Mouse (Mus musculus) MEL (cell line): ENCODE measurements around the gene Cdiptos. TPM values are rescaled to one million over a fixed set of nuclear protein-coding genes. Genes with fewer than 3 reads are reported as not detected.

ENCODE experiments used
- DNase-seq: peaks from one replicate; pipeline ENCODE4 v3.0.0; 2011; ENCODE audit warnings: low read depth, low spot score
- H3K27ac ChIP-seq: 2 replicates; pipeline ENCODE4 v1.5.1; 2012; ENCODE audit warnings: low read depth, mild to moderate bottlenecking, control low read depth, low read length, moderate library complexity; ENCODE audit not compliant: control insufficient read depth
- H3K27me3 ChIP-seq, 2 experiments: fragments of 150-350 bp in 1 of 2; sonication (generic) in 1 of 2; 2 replicates each; pipeline ENCODE4 v1.6.1; 2012; ENCODE audit warnings: low read length in 2 of 2, mild to moderate bottlenecking in 2 of 2, improper control_type of control experiment in 1 of 2, moderate library complexity in 1 of 2; ENCODE audit not compliant: insufficient read depth in 2 of 2, control insufficient read depth in 1 of 2
- H3K36me3 ChIP-seq, 2 experiments: 2 replicates each; pipeline ENCODE4 v1.6.1; 2012 to 2014; ENCODE audit warnings: low read length in 2 of 2, improper control_type of control experiment in 1 of 2, inconsistent platforms in 1 of 2, mild to moderate bottlenecking in 1 of 2; ENCODE audit not compliant: insufficient read depth in 2 of 2, control insufficient read depth in 1 of 2
- H3K4me1 ChIP-seq, 2 experiments: fragments of 150-350 bp in 1 of 2; sonication (generic) in 1 of 2; 2 replicates each; pipeline ENCODE4 v1.6.1; 2012; ENCODE audit warnings: low read length in 2 of 2, improper control_type of control experiment in 1 of 2, mild to moderate bottlenecking in 1 of 2; ENCODE audit not compliant: insufficient read depth in 2 of 2, control insufficient read depth in 1 of 2
- H3K4me3 ChIP-seq, 2 experiments: fragments of 150-350 bp in 1 of 2; sonication (generic) in 1 of 2; 2 replicates each; pipeline ENCODE4 v1.5.1; 2012; ENCODE audit warnings: low read depth in 2 of 2, low read length in 2 of 2, mild to moderate bottlenecking in 2 of 2, moderate library complexity in 2 of 2, control low read depth in 1 of 2, improper control_type of control experiment in 1 of 2; ENCODE audit not compliant: control insufficient read depth in 1 of 2, insufficient read depth in 1 of 2
- H3K79me2 ChIP-seq: 2 replicates; pipeline ENCODE4 v1.6.1; 2012; ENCODE audit warnings: mild to moderate bottlenecking, low read length, moderate library complexity; ENCODE audit not compliant: control insufficient read depth, poor library complexity, insufficient read depth
- H3K9ac ChIP-seq: 2 replicates; pipeline ENCODE4 v1.6.1; 2012; ENCODE audit warnings: low read depth, mild to moderate bottlenecking, control low read depth, low read length, moderate library complexity; ENCODE audit not compliant: control insufficient read depth, poor library complexity, severe bottlenecking
- H3K9me3 ChIP-seq: fragments of 150-350 bp; sonication (generic); replicated peaks from 2 replicates; pipeline ENCODE4 v1.6.1; 2012; ENCODE audit warnings: mild to moderate bottlenecking, low read length, improper control_type of control experiment, moderate library complexity; ENCODE audit not compliant: insufficient read depth
- E2F4 ChIP-seq: IDR thresholded peaks from 2 replicates; pipeline ENCODE4 v1.6.1; 2011; ENCODE audit warnings: low read depth, low read length, improper control_type of control experiment, borderline replicate concordance
- EP300 ChIP-seq, 2 experiments: IDR thresholded peaks; 2 replicates each; pipeline ENCODE4 v1.6.1; 2011; ENCODE audit warnings: improper control_type of control experiment in 2 of 2, low read length in 2 of 2, low read depth in 1 of 2, mild to moderate bottlenecking in 1 of 2
- KAT2A ChIP-seq: conservative IDR thresholded peaks from 2 replicates; pipeline ENCODE4 v1.6.1; 2012; ENCODE audit warnings: low read depth, low read length, improper control_type of control experiment, inconsistent platforms
- MEF2A ChIP-seq: IDR thresholded peaks from 2 replicates; pipeline ENCODE4 v1.6.1; 2014; ENCODE audit warnings: low read depth, mild to moderate bottlenecking, inconsistent platforms, low read length, improper control_type of control experiment; ENCODE audit not compliant: poor library complexity, insufficient replicate concordance, severe bottlenecking; ENCODE audit errors: extremely low read depth
- NELFE ChIP-seq: IDR thresholded peaks from 2 replicates; pipeline ENCODE4 v1.6.1; 2011; ENCODE audit warnings: low read depth, low read length, improper control_type of control experiment
- POLR2A ChIP-seq, 2 experiments: IDR thresholded peaks; 2 replicates each; pipeline ENCODE4 v1.6.1; 2011 to 2012; ENCODE audit warnings: low read length in 2 of 2, mild to moderate bottlenecking in 2 of 2, control low read depth in 1 of 2, improper control_type of control experiment in 1 of 2, low read depth in 1 of 2, moderate library complexity in 1 of 2; ENCODE audit not compliant: control insufficient read depth in 1 of 2, insufficient read depth in 1 of 2, poor library complexity in 1 of 2
- POLR2AphosphoS5 ChIP-seq: IDR thresholded peaks from 2 replicates; pipeline ENCODE4 v1.6.1; 2012; ENCODE audit warnings: low read depth, borderline replicate concordance, mild to moderate bottlenecking, inconsistent platforms, low read length, moderate library complexity, mixed read lengths
- SMC3 ChIP-seq: IDR thresholded peaks from 2 replicates; pipeline ENCODE4 v1.6.1; 2011; ENCODE audit warnings: low read depth, low read length, improper control_type of control experiment
- TAL1 ChIP-seq: IDR thresholded peaks from 2 replicates; pipeline ENCODE4 v1.6.1; 2012; ENCODE audit warnings: mild to moderate bottlenecking, inconsistent platforms, low read length, moderate library complexity, mixed read lengths
- TCF12 ChIP-seq: IDR thresholded peaks from 2 replicates; pipeline ENCODE4 v1.6.1; 2014; ENCODE audit warnings: low read depth, mild to moderate bottlenecking, inconsistent platforms, low read length, improper control_type of control experiment, moderate library complexity
- UBTF ChIP-seq: IDR thresholded peaks from 2 replicates; pipeline ENCODE4 v1.6.1; 2012; ENCODE audit warnings: low read depth, mild to moderate bottlenecking, inconsistent platforms, low read length, improper control_type of control experiment, moderate library complexity, borderline replicate concordance; ENCODE audit not compliant: insufficient read depth
- ZC3H11A ChIP-seq: IDR thresholded peaks from 2 replicates; pipeline ENCODE4 v1.6.1; 2012; ENCODE audit warnings: low read depth, mild to moderate bottlenecking, inconsistent platforms, low read length, improper control_type of control experiment
- ZKSCAN1 ChIP-seq: IDR thresholded peaks from 2 replicates; pipeline ENCODE4 v1.6.1; 2012; ENCODE audit warnings: low read depth, mild to moderate bottlenecking, inconsistent platforms, low read length, improper control_type of control experiment, moderate library complexity
- ZMIZ1 ChIP-seq: IDR thresholded peaks from 2 replicates; pipeline ENCODE4 v1.6.1; 2012; ENCODE audit warnings: low read depth, mild to moderate bottlenecking, inconsistent platforms, low read length, improper control_type of control experiment, moderate library complexity
- ZNF384 ChIP-seq: IDR thresholded peaks from 2 replicates; pipeline ENCODE4 v1.6.1; 2012; ENCODE audit warnings: low read depth, mild to moderate bottlenecking, inconsistent platforms, low read length, improper control_type of control experiment
- polyA plus RNA-seq, 2 experiments: library from polyadenylated mRNA; stranded (reverse) in 1 of 2; unstranded in 1 of 2; fragments of >175 nt in 1 of 2; fragments of >200 nt in 1 of 2; gene quantifications; 2 replicates each; pipeline versions ENCODE4 v1.2.1 to v1.2.4; 2012; ENCODE audit warnings: low replicate concordance in 2 of 2, low read depth in 1 of 2; ENCODE audit not compliant: insufficient read length in 2 of 2, insufficient read depth in 1 of 2, missing spikeins in 1 of 2
- total RNA-seq: library from RNA; depleted of rRNA; stranded (reverse); fragments of 300-350 nt; gene quantifications from 2 replicates; pipeline ENCODE4 v1.2.3, GENCODE M21; 2012

The Cdiptos gene
- total and polyA plus RNA-seq, 3 experiments: 0.35 to 1.8 TPM; not detected in 1

DNA sequence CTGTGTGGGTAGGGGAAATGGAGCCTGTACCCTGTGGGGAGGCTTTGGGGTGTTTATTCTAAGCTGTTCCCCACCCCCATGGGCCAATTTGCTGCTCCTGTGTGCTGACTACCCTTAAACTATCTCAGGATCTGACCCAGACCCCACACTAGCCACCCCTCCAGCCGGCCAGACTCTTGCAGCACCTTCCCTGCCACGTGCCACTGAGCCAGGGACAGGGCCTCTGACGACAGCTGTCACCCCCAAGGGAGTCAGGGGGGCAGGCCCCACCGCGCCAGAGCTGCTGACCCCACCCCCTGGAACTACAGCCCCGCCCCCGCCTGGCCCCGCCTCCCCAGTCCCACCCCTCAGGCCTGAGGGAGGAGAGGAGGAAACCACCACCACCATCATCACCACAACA, 23.3 kb downstream of the Cdiptos start:
- Histone ChIP-seq H3K36me3 (no peaks in the 10 kb centered on the region), H3K27me3 (no peaks in the 10 kb centered on the region), H3K79me2 (no peaks in the 10 kb centered on the region), H3K9me3 (no peaks in the 10 kb centered on the region), H3K9ac (no peak overlapping the region), H3K27ac (no peak overlapping the region), H3K4me3 (no peak overlapping the region), H3K4me1 (peaks cover 0 to 9% of the 10 kb centered on the region in 2 experiments; a peak in 2 of 4 replicates)
- TF ChIP-seq ZNF384 (no peak), ZKSCAN1 (no peak), TCF12 (no peak), POLR2A (IDR thresholded peaks at IDR 0.05; ENCODE audit: control insufficient read depth in 1 of 2, insufficient read depth in 1 of 2, low read depth in 1 of 2, low read length in 2 of 2, poor library complexity in 1 of 2) (no peak), NELFE (no peak), KAT2A (no peak)
- no peak for DNase-seq

GRCm38 (mm10) chr7:126951741-126952140, 24.2 kb downstream of the Cdiptos start:
- Histone ChIP-seq H3K4me1 (peaks cover 0 to 9% of the 10 kb centered on the region in 2 experiments; a peak in 2 of 4 replicates), H3K79me2 (no peaks in the 10 kb centered on the region), H3K27ac (no peak overlapping the region), H3K9me3 (no peaks in the 10 kb centered on the region), H3K36me3 (no peaks in the 10 kb centered on the region), H3K27me3 (no peaks in the 10 kb centered on the region), H3K4me3 (no peak overlapping the region), H3K9ac (no peak overlapping the region)
- TF ChIP-seq TAL1 (no peak), E2F4 (no peak), POLR2AphosphoS5 (no peak), SMC3 (no peak), ZC3H11A (no peak), EP300 (IDR thresholded peaks at IDR 0.05; ENCODE audit: low read depth in 1 of 2, low read length in 2 of 2) (no peak)
- DNase-seq: no peak

GRCm38 (mm10) chr7:126950647-126951615, 25.0 kb downstream of the Cdiptos start:
- DNase-seq: no peak
- peaks cover 0 to 9% of the 10 kb centered on the region in 2 experiments; a peak in 2 of 4 replicates for H3K4me1 ChIP-seq
- H3K36me3 ChIP-seq: no peaks in the 10 kb centered on the region
- no peaks in the 10 kb centered on the region for H3K79me2 ChIP-seq
- H3K9ac ChIP-seq: no peak overlapping the region
- H3K27me3 ChIP-seq: no peaks in the 10 kb centered on the region
- H3K4me3 ChIP-seq: no peak overlapping the region
- no peak overlapping the region for H3K27ac ChIP-seq
- TF ChIP-seq MEF2A (no peak), ZMIZ1 (no peak), UBTF (no peak), SMC3 (no peak)
- no peaks in the 10 kb centered on the region for H3K9me3 ChIP-seq
